Mouse (Mus musculus): ENCODE data around the gene Megf8. TPM values are rescaled to one million over a fixed set of nuclear protein-coding genes. Genes with fewer than 3 reads are reported as not detected.

Megf8 gene
- polyA plus RNA-seq, 1 experiment from 2014 or later, result 16.6 TPM

GRCm38 (mm10) chr7:25384318-25384717, 67.4 kb downstream of the Megf8 start:
- H3K4me1 ChIP-seq, result peaks cover 16% of the 10 kb centered on the region
- no peak overlapping the region for H3K4me3 ChIP-seq
- DNase-seq (ENCODE audit: extremely low spot score, low spot score), result no peak
- WGBS, result 91% methylated on average over 13 of the region's 13 CpGs
- no peaks in the 10 kb centered on the region for H3K9me3 ChIP-seq
- H3K36me3 ChIP-seq (replicated peaks), result peaks cover 59% of the 10 kb centered on the region
- peaks cover 24% of the 10 kb centered on the region for H3K27me3 ChIP-seq (ENCODE audit: poor library complexity, severe bottlenecking)
- H3K27ac ChIP-seq, result no peak overlapping the region

- H3K9me3 ChIP-seq, result no peaks in the 10 kb centered on the region
- H3K36me3 ChIP-seq (replicated peaks), result peaks cover 59% of the 10 kb centered on the region
- H3K4me1 ChIP-seq, result peaks cover 12% of the 10 kb centered on the region
- WGBS, result 89% methylated on average over 9 of the region's 9 CpGs
- peaks cover 22% of the 10 kb centered on the region for H3K27me3 ChIP-seq (ENCODE audit: poor library complexity, severe bottlenecking)
- no peak overlapping the region for H3K27ac ChIP-seq
- no peak overlapping the region for H3K4me3 ChIP-seq
- no peak for DNase-seq (ENCODE audit: extremely low spot score, low spot score)
These were observed 67.9 kb downstream of the Megf8 start for GRCm38 (mm10) chr7:25384818-25385217.

- WGBS, result 94% methylated on average over 12 of the region's 12 CpGs
- Histone ChIP-seq H3K9me3 (no peaks in the 10 kb centered on the region), H3K36me3 (replicated peaks) (peaks cover 59% of the 10 kb centered on the region), H3K4me1 (peaks cover 12% of the 10 kb centered on the region), H3K27me3 (ENCODE audit: poor library complexity, severe bottlenecking) (peaks cover 17% of the 10 kb centered on the region), H3K27ac (no peak overlapping the region), H3K4me3 (no peak overlapping the region)
- no peak for DNase-seq (ENCODE audit: extremely low spot score, low spot score)
These were observed 68.3 kb downstream of the Megf8 start for GRCm38 (mm10) chr7:25385259-25385658.

GRCm38 (mm10) chr7:25385850-25386555, 69.0 kb downstream of the Megf8 start:
- peaks cover 12% of the 10 kb centered on the region for H3K4me1 ChIP-seq
- no peak overlapping the region for H3K27ac ChIP-seq
- H3K4me3 ChIP-seq, result no peak overlapping the region
- no peak for DNase-seq (ENCODE audit: extremely low spot score, low spot score)
- H3K27me3 ChIP-seq (ENCODE audit: poor library complexity, severe bottlenecking), result peaks cover 10% of the 10 kb centered on the region
- H3K36me3 ChIP-seq (replicated peaks), result peaks cover 59% of the 10 kb centered on the region
- no peaks in the 10 kb centered on the region for H3K9me3 ChIP-seq
- WGBS, result 91% methylated on average over 12 of the region's 12 CpGs

GRCm38 (mm10) chr7:25387811-25388440, 71.0 kb downstream of the Megf8 start:
- Histone ChIP-seq H3K27ac (no peak overlapping the region), H3K4me1 (peaks cover 17% of the 10 kb centered on the region), H3K27me3 (ENCODE audit: poor library complexity, severe bottlenecking) (peaks cover 4% of the 10 kb centered on the region; the same call in 1 of the 2 replicates), H3K9me3 (no peaks in the 10 kb centered on the region), H3K36me3 (replicated peaks) (peaks cover 52% of the 10 kb centered on the region), H3K4me3 (no peak overlapping the region)
- DNase-seq (ENCODE audit: extremely low spot score, low spot score), result no peak
- WGBS, result 96% methylated on average over 18 of the region's 18 CpGs

GRCm38 (mm10) chr7:25388916-25389315, 72.0 kb downstream of the Megf8 start:
- peaks cover 14% of the 10 kb centered on the region for H3K27me3 ChIP-seq (ENCODE audit: poor library complexity, severe bottlenecking)
- H3K4me1 ChIP-seq, result peaks cover 23% of the 10 kb centered on the region
- H3K9me3 ChIP-seq, result no peaks in the 10 kb centered on the region
- peaks cover 42% of the 10 kb centered on the region for H3K36me3 ChIP-seq (replicated peaks)
- H3K4me3 ChIP-seq, result no peak overlapping the region
- no peak for DNase-seq (ENCODE audit: extremely low spot score, low spot score)
- H3K27ac ChIP-seq, result no peak overlapping the region
- 87% methylated on average over 7 of the region's 7 CpGs for WGBS

- H3K9me3 ChIP-seq, result no peaks in the 10 kb centered on the region
- H3K4me3 ChIP-seq, result peak overlapping the region; percentile 6; the same call in 1 of the 2 replicates
- H3K27ac ChIP-seq, result 0 out of 2 replicates have a peak overlapping the region, but pooled peaks have one; percentile 16
- DNase-seq (ENCODE audit: extremely low spot score, low spot score), result no peak
- peaks cover 36% of the 10 kb centered on the region for H3K4me1 ChIP-seq
- 38% methylated on average over 8 of the region's 8 CpGs for WGBS
- peaks cover 23% of the 10 kb centered on the region for H3K27me3 ChIP-seq (ENCODE audit: poor library complexity, severe bottlenecking)
- peaks cover 29% of the 10 kb centered on the region for H3K36me3 ChIP-seq (replicated peaks)
These were observed 73.2 kb downstream of the Megf8 start for GRCm38 (mm10) chr7:25390054-25390770.

GRCm38 (mm10) chr7:25390986-25391385, 74.0 kb downstream of the Megf8 start:
- no peak for DNase-seq (ENCODE audit: extremely low spot score, low spot score)
- WGBS, result 35% methylated on average over 2 of the region's 2 CpGs
- Histone ChIP-seq H3K9me3 (no peaks in the 10 kb centered on the region), H3K27me3 (ENCODE audit: poor library complexity, severe bottlenecking) (peaks cover 23% of the 10 kb centered on the region), H3K4me3 (no peak overlapping the region), H3K4me1 (peaks cover 38% of the 10 kb centered on the region), H3K36me3 (replicated peaks) (peaks cover 21% of the 10 kb centered on the region), H3K27ac (no peak overlapping the region)

- Histone ChIP-seq H3K9me3 (no peaks in the 10 kb centered on the region; the same call in 1 of the 2 replicates), H3K27ac (no peak overlapping the region), H3K4me1 (peaks cover 46% of the 10 kb centered on the region), H3K36me3 (replicated peaks) (peaks cover 16% of the 10 kb centered on the region), H3K4me3 (no peak overlapping the region), H3K27me3 (ENCODE audit: poor library complexity, severe bottlenecking) (peaks cover 30% of the 10 kb centered on the region)
- WGBS, result 68% methylated on average over 2 of the region's 2 CpGs
- no peak for DNase-seq (ENCODE audit: extremely low spot score, low spot score)
These were observed 75.0 kb downstream of the Megf8 start for GRCm38 (mm10) chr7:25391856-25392453.

GRCm38 (mm10) chr7:25392851-25393250, 75.9 kb downstream of the Megf8 start:
- 36% methylated on average over 7 of the region's 7 CpGs for WGBS
- H3K36me3 ChIP-seq (replicated peaks), result peaks cover 7% of the 10 kb centered on the region
- DNase-seq (ENCODE audit: extremely low spot score, low spot score), result no peak
- no peak overlapping the region for H3K4me3 ChIP-seq
- no peaks in the 10 kb centered on the region; the same call in 1 of the 2 replicates for H3K9me3 ChIP-seq
- H3K27ac ChIP-seq, result no peak overlapping the region
- peaks cover 46% of the 10 kb centered on the region for H3K4me1 ChIP-seq
- peaks cover 34% of the 10 kb centered on the region for H3K27me3 ChIP-seq (ENCODE audit: poor library complexity, severe bottlenecking)

- H3K9me3 ChIP-seq, result no peaks in the 10 kb centered on the region; the same call in 1 of the 2 replicates
These were observed 76.7 kb downstream of the Megf8 start for GRCm38 (mm10) chr7:25393451-25394210.

GRCm38 (mm10) chr7:25394754-25395153, 77.8 kb downstream of the Megf8 start:
- peaks cover 36% of the 10 kb centered on the region for H3K27me3 ChIP-seq (ENCODE audit: poor library complexity, severe bottlenecking)
- H3K27ac ChIP-seq, result peak overlapping the region; percentile 83
- WGBS, result 24% methylated on average over 7 of the region's 7 CpGs
- peak overlapping the region; percentile 76 for H3K4me3 ChIP-seq
- no peaks in the 10 kb centered on the region; the same call in 1 of the 2 replicates for H3K9me3 ChIP-seq
- H3K4me1 ChIP-seq, result peaks cover 46% of the 10 kb centered on the region
- no peaks in the 10 kb centered on the region for H3K36me3 ChIP-seq (replicated peaks)
- no peak for DNase-seq (ENCODE audit: extremely low spot score, low spot score)

More at GRCm38 (mm10) chr7:25393451-25394210, 76.7 kb downstream of the Megf8 start:
- Histone ChIP-seq H3K27ac (no peak overlapping the region), H3K27me3 (ENCODE audit: poor library complexity, severe bottlenecking) (peaks cover 36% of the 10 kb centered on the region), H3K4me1 (peaks cover 46% of the 10 kb centered on the region), H3K4me3 (peak overlapping the region; percentile 76; the same call in 1 of the 2 replicates), H3K36me3 (replicated peaks) (no peaks in the 10 kb centered on the region)
- WGBS, result 84% methylated on average over 8 of the region's 8 CpGs
- no peak for DNase-seq (ENCODE audit: extremely low spot score, low spot score)

Measured in forebrain, embryonic 10.5 days (tissue).